20 mouse cellular contexts compared by ENCODE assay signal in genomic region chr6:100647196-100647595, GRCm38 (mm10). TPM values are rescaled to one million over a fixed set of nuclear protein-coding genes. Genes with fewer than 3 reads are reported as not detected.
A peak's percentile ranks its signal among the peaks of the same experiment; 100 is the strongest.
DNase-seq lines count a peak whose midpoint lies in the region; ATAC-seq and TF ChIP-seq lines count a peak whose summit lies in the region.
"Had no signal": no experiment of that assay in that cellular context is flagged by ENCODE, and none has a peak within 500 bp of the region (broad histone marks: within the 10 kb centered on the region; RNA-seq: fewer than 3 reads in every experiment).

No protein-coding gene starts in this region.

- H3K27ac ChIP-seq in kidney, embryonic 14.5 days (ENCODE audit: low read depth, low read length): no peak overlapping the region
- no peak overlapping the region for H3K27ac ChIP-seq in ES-E14 (ENCODE audit: insufficient read depth, low read depth, low read length, poor library complexity, severe bottlenecking)
- H3K27ac ChIP-seq: embryonic facial prominence, embryonic 15.5 days; gastrocnemius, adult 2 months; hindbrain, postnatal 0 days; midbrain, embryonic 12.5 days had no signal

- H3K9me3 ChIP-seq in kidney, embryonic 14.5 days (ENCODE audit: control insufficient read depth, low read length): no peaks in the 10 kb centered on the region
- no peaks in the 10 kb centered on the region for H3K9me3 ChIP-seq in ES-E14 (ENCODE audit: control insufficient read depth, insufficient read depth, low read depth, low read length)
- H3K9me3 ChIP-seq: embryonic facial prominence, embryonic 15.5 days; G1E; midbrain, embryonic 12.5 days had no signal

- H3K4me2 ChIP-seq in kidney, embryonic 14.5 days (replicated peaks; ENCODE audit: low read depth, low read length): no peak overlapping the region
- H3K4me2 ChIP-seq: embryonic facial prominence, embryonic 15.5 days; heart, embryonic 11.5 days; midbrain, embryonic 12.5 days had no signal

- peak; percentile 17 for DNase-seq in kidney, adult 11 months
- peak; percentile 22 for DNase-seq in ES-E14 (ENCODE audit: low read depth, low spot score)
- DNase-seq in heart, postnatal 10 days: no peak
- DNase-seq: adrenal gland, postnatal 10 days; cerebellum, adult 9-10 months; gastrocnemius, adult 2 months; right cerebral cortex, postnatal 14 days; thymus, postnatal 36 days had no signal

- 0 out of 2 replicates have a peak, but pooled peaks cover 2% of the 10 kb centered on the region for H3K36me3 ChIP-seq in kidney, embryonic 14.5 days (ENCODE audit: control insufficient read depth, insufficient read depth, low read length)
- H3K36me3 ChIP-seq in ES-E14 (ENCODE audit: control insufficient read depth, insufficient read depth, low read length, poor library complexity, severe bottlenecking): peaks cover 4% of the 10 kb centered on the region; the same call in 1 of the 2 replicates
- H3K36me3 ChIP-seq: embryonic facial prominence, embryonic 15.5 days; midbrain, embryonic 12.5 days had no signal

- ATAC-seq in kidney, embryonic 14.5 days (ENCODE audit: low FRiP score, low TSS enrichment): no peak
- peak; percentile 87 for ATAC-seq in common myeloid progenitor, adult 5-6 weeks (replicated peaks; ENCODE audit: low read depth, poor library complexity, severe bottlenecking)
- peak; percentile 82 for ATAC-seq in megakaryocyte, adult 5-6 weeks (ENCODE audit: poor library complexity, severe bottlenecking)
- no peak for ATAC-seq in monocyte, adult 5-6 weeks (replicated peaks; ENCODE audit: insufficient number of reproducible peaks, low FRiP score, low TSS enrichment, poor library complexity, severe bottlenecking)
- ATAC-seq: forebrain, embryonic 14.5 days; hindbrain, postnatal 0 days; intestine, postnatal 0 days had no signal

- no peak overlapping the region for H3K9ac ChIP-seq in kidney, embryonic 14.5 days (ENCODE audit: low read depth, low read length)
- H3K9ac ChIP-seq in ES-E14 (ENCODE audit: insufficient read depth, low read depth, low read length, poor library complexity, severe bottlenecking): no peak overlapping the region
- H3K9ac ChIP-seq: embryonic facial prominence, embryonic 15.5 days; midbrain, embryonic 12.5 days had no signal

- H3K4me1 ChIP-seq in kidney, embryonic 14.5 days (ENCODE audit: control insufficient read depth, insufficient read depth, low read length): no peaks in the 10 kb centered on the region
- peaks cover 0 to 2% of the 10 kb centered on the region in 2 experiments; a peak in 1 of 4 replicates for H3K4me1 ChIP-seq in ES-E14 (ENCODE audit: control insufficient read depth in 2 of 2, insufficient read depth in 2 of 2, low read length in 2 of 2, poor library complexity in 1 of 2)

- no peaks in the 10 kb centered on the region for H3K27me3 ChIP-seq in kidney, embryonic 14.5 days (ENCODE audit: control insufficient read depth, insufficient read depth, low read length)
- H3K27me3 ChIP-seq: embryonic facial prominence, embryonic 15.5 days; midbrain, embryonic 12.5 days had no signal

- H3K4me3 ChIP-seq in kidney, embryonic 14.5 days (ENCODE audit: low read length): no peak overlapping the region
- H3K4me3 ChIP-seq in ES-E14 (ENCODE audit: insufficient read depth in 1 of 2, low read depth in 1 of 2, low read length in 2 of 2, poor library complexity in 1 of 2, severe bottlenecking in 1 of 2): no peak overlapping the region
- H3K4me3 ChIP-seq: embryonic facial prominence, embryonic 15.5 days; gastrocnemius, adult 2 months; midbrain, embryonic 12.5 days had no signal

- in situ Hi-C loops in ES-E14 (cut with MboI; ENCODE audit: low sequenced_read_pairs in 2 of 2, unreplicated experiment in 2 of 2): no loop called here

- WGBS in kidney, embryonic 14.5 days: 81% methylated on average over 5 of the region's 5 CpGs

- intact Hi-C loops in heart, postnatal 10 days (cut with DNase I): loop anchor here (2.0 to 10.0 kb wide), 5 partner anchors 35 to 842 kb away; partner anchors contain the start of gene Rybp

TF ChIP-seq in ES-E14, 5 proteins besides CTCF, POLR2A, EP300 and RAD21:
- TF ChIP-seq ZC3H11A (IDR thresholded peaks at IDR 0.05; ENCODE audit: borderline replicate concordance, low read depth, low read length) (no peak), ZNF384 (IDR thresholded peaks at IDR 0.05; ENCODE audit: low read depth, low read length) (no peak), MAFK (IDR thresholded peaks at IDR 0.05; ENCODE audit: insufficient read depth, low read depth, low read length) (no peak), HCFC1 (IDR thresholded peaks at IDR 0.05; ENCODE audit: borderline replicate concordance, insufficient read depth, low read length) (no peak), CHD2 (IDR thresholded peaks at IDR 0.05; ENCODE audit: low read depth, low read length) (0 out of 2 replicates have a peak, but pooled peaks have one; percentile 50)
TF ChIP-seq in ES-E14: peak in this region for 1.

RNA-seq across cellular contexts. Expression of gene Shq1, which starts 23.8 kb away (rescaled TPM):
- 13.8 and 20.1 TPM in 2 replicates for polyA plus RNA-seq in kidney, embryonic 14.5 days (2014; fragmentation: Nextera tagmentation; extraction: Ambion mirVana)
- 23.4 and 25.1 TPM in 2 replicates for total RNA-seq in ES-E14 (2012; rRNA removed)
- total RNA-seq in common myeloid progenitor, adult 5-6 weeks (2017): 15.4 and 22.2 TPM in 2 replicates
- total RNA-seq in megakaryocyte, adult 5-6 weeks (2015): 1.6 and 2.7 TPM in 2 replicates
- total RNA-seq in megakaryocyte, adult 5-6 weeks (2017): 3.9 and 5.1 TPM in 2 replicates
- 1 to 10 TPM; 4.6 to 5.3 TPM for total RNA-seq in heart, postnatal 10 days (2021)
- 6.1 to 8.9 TPM (median 7.0 TPM) in 3 replicates for total RNA-seq in monocyte, adult 5-6 weeks (2017)

RNA-seq across cellular contexts. Expression of gene Gxylt2, which starts 57.3 kb away (rescaled TPM):
- 12.1 and 12.4 TPM in 2 replicates for polyA plus RNA-seq in kidney, embryonic 14.5 days (2014; fragmentation: Nextera tagmentation; extraction: Ambion mirVana)
- 0.58 and 1.3 TPM in 2 replicates for total RNA-seq in ES-E14 (2012; rRNA removed)
- total RNA-seq in common myeloid progenitor, adult 5-6 weeks (2017): not detected in 2 replicates
- not detected in 2 replicates for total RNA-seq in megakaryocyte, adult 5-6 weeks (2015)
- not detected in 2 replicates for total RNA-seq in megakaryocyte, adult 5-6 weeks (2017)
- 10 to 100 TPM in 1 of 2 experiments, 1 to 10 TPM in 1; 9.8 to 10.8 TPM for total RNA-seq in heart, postnatal 10 days (2021)
- total RNA-seq in monocyte, adult 5-6 weeks (2017): not detected in 3 replicates
- polyA plus RNA-seq: G1E; liver, adult 2 months had no signal

Comparison
In these comparisons a context has a peak if more than half of its experiments do, and no peak if none do; other contexts are left out.
1. DNase-seq: peak in kidney, adult 11 months (single experiment) and ES-E14 (single experiment); none in heart, postnatal 10 days (0 of 2).
2. ATAC-seq: peak in common myeloid progenitor, adult 5-6 weeks (single experiment) and megakaryocyte, adult 5-6 weeks (single experiment); none in kidney, embryonic 14.5 days (single experiment) and monocyte, adult 5-6 weeks (single experiment).